In genomic region chr10:110329629-110330028, GRCm38 (mm10) we compare ENCODE assay signal across 17 mouse cellular contexts.
DNase-seq lines count a peak whose midpoint lies in the region; ATAC-seq and TF ChIP-seq lines count a peak whose summit lies in the region.
"Had no signal": no experiment of that assay in that cellular context is flagged by ENCODE, and none has a peak within 500 bp of the region (broad histone marks: within the 10 kb centered on the region; RNA-seq: fewer than 3 reads in every experiment).

No protein-coding gene starts in this region.

- WGBS in forebrain, embryonic 14.5 days, result 23% methylated on average over 5 of the region's 5 CpGs
- WGBS in forebrain, postnatal 0 days, result 21% methylated on average over 5 of the region's 5 CpGs
- 59% methylated on average over 5 of the region's 5 CpGs for WGBS in hindbrain, embryonic 13.5 days
- WGBS in hindbrain, embryonic 14.5 days, result 55% methylated on average over 5 of the region's 5 CpGs
- WGBS in lung, embryonic 14.5 days, result 15% methylated on average over 5 of the region's 5 CpGs

- H3K27me3 ChIP-seq in forebrain, embryonic 14.5 days (replicated peaks; ENCODE audit: control insufficient read depth, insufficient read depth, low read length), result no peaks in the 10 kb centered on the region
- H3K27me3 ChIP-seq in forebrain, postnatal 0 days (ENCODE audit: insufficient read depth, low read length), result no peaks in the 10 kb centered on the region
- no peaks in the 10 kb centered on the region for H3K27me3 ChIP-seq in hindbrain, embryonic 13.5 days
- no peaks in the 10 kb centered on the region for H3K27me3 ChIP-seq in hindbrain, embryonic 14.5 days (ENCODE audit: control insufficient read depth, insufficient read depth, low read length)
- H3K27me3 ChIP-seq in lung, embryonic 14.5 days (ENCODE audit: insufficient read depth, low read length), result no peaks in the 10 kb centered on the region
- H3K27me3 ChIP-seq: forebrain, embryonic 13.5 days; liver, embryonic 12.5 days had no signal

- H3K9me3 ChIP-seq in forebrain, embryonic 14.5 days (replicated peaks; ENCODE audit: control insufficient read depth, low read length), result no peaks in the 10 kb centered on the region
- H3K9me3 ChIP-seq in forebrain, postnatal 0 days (ENCODE audit: low read length), result no peaks in the 10 kb centered on the region
- H3K9me3 ChIP-seq in hindbrain, embryonic 13.5 days, result no peaks in the 10 kb centered on the region
- no peaks in the 10 kb centered on the region for H3K9me3 ChIP-seq in hindbrain, embryonic 14.5 days (ENCODE audit: control insufficient read depth, low read length)
- H3K9me3 ChIP-seq in lung, embryonic 14.5 days (ENCODE audit: low read depth, low read length), result no peaks in the 10 kb centered on the region
- H3K9me3 ChIP-seq: forebrain, embryonic 13.5 days; liver, embryonic 12.5 days had no signal

- TF ChIP-seq CTCF in forebrain, postnatal 0 days (IDR thresholded peaks at IDR 0.05; ENCODE audit: low read depth), result no peak
- TF ChIP-seq CTCF in lung, embryonic 14.5 days (IDR thresholded peaks at IDR 0.05; ENCODE audit: low read depth), result no peak
- TF ChIP-seq CTCF in brain, embryonic 14.5 days (IDR thresholded peaks at IDR 0.05; ENCODE audit: borderline replicate concordance, extremely low read depth, insufficient read depth, insufficient read length), result no peak

- no peaks in the 10 kb centered on the region; the same call in 1 of the 2 replicates for H3K4me1 ChIP-seq in forebrain, embryonic 14.5 days (ENCODE audit: control insufficient read depth, insufficient read depth, low read length)
- H3K4me1 ChIP-seq in forebrain, postnatal 0 days (ENCODE audit: insufficient read depth), result no peaks in the 10 kb centered on the region
- 0 out of 2 replicates have a peak, but pooled peaks cover 6% of the 10 kb centered on the region for H3K4me1 ChIP-seq in hindbrain, embryonic 13.5 days (replicated peaks)
- no peaks in the 10 kb centered on the region for H3K4me1 ChIP-seq in hindbrain, embryonic 14.5 days (replicated peaks; ENCODE audit: control insufficient read depth, insufficient read depth, low read length)
- no peaks in the 10 kb centered on the region for H3K4me1 ChIP-seq in lung, embryonic 14.5 days (ENCODE audit: insufficient read depth)
- H3K4me1 ChIP-seq: liver, embryonic 12.5 days had no signal

- DNase-seq in forebrain, embryonic 14.5 days (ENCODE audit: low spot score), result peak; percentile 69
- no peak for DNase-seq in forebrain, postnatal 0 days
- no peak for DNase-seq in hindbrain, embryonic 14.5 days (ENCODE audit: low spot score)
- DNase-seq in lung, embryonic 14.5 days, result peak; percentile 83
- no peak for DNase-seq in lung, postnatal 25 days (ENCODE audit: low spot score)
- peak; percentile 62 for DNase-seq in brain, embryonic 14.5 days (ENCODE audit: low read depth)
- DNase-seq in cerebellum, adult 11-12 months, result no peak
- DNase-seq: cerebellum, postnatal 14 days; embryo, embryonic 11 days; layer of hippocampus, postnatal 36 days; lung, postnatal 14 days; thymus, postnatal 4 days had no signal

- H3K27ac ChIP-seq in forebrain, embryonic 14.5 days (ENCODE audit: low read depth, low read length), result no peak overlapping the region
- no peak overlapping the region for H3K27ac ChIP-seq in forebrain, postnatal 0 days (ENCODE audit: low read depth, low read length)
- peak overlapping the region; percentile 18; the same call in 1 of the 2 replicates for H3K27ac ChIP-seq in hindbrain, embryonic 13.5 days
- H3K27ac ChIP-seq in hindbrain, embryonic 14.5 days, result no peak overlapping the region
- peak overlapping the region; percentile 63 for H3K27ac ChIP-seq in lung, embryonic 14.5 days (ENCODE audit: low read depth)
- H3K27ac ChIP-seq: forebrain, embryonic 13.5 days; liver, embryonic 12.5 days had no signal

- no peak overlapping the region for H3K9ac ChIP-seq in forebrain, embryonic 14.5 days (ENCODE audit: low read length)
- no peak overlapping the region for H3K9ac ChIP-seq in forebrain, postnatal 0 days
- H3K9ac ChIP-seq in hindbrain, embryonic 13.5 days, result no peak overlapping the region
- no peak overlapping the region for H3K9ac ChIP-seq in hindbrain, embryonic 14.5 days
- H3K9ac ChIP-seq in lung, embryonic 14.5 days, result no peak overlapping the region
- H3K9ac ChIP-seq: forebrain, embryonic 13.5 days; liver, embryonic 12.5 days had no signal

- TF ChIP-seq POLR2A in brain, embryonic 14.5 days (IDR thresholded peaks at IDR 0.05; ENCODE audit: borderline replicate concordance, extremely low read depth, insufficient read depth, insufficient read length, poor library complexity, severe bottlenecking), result no peak

- no peak overlapping the region for H3K4me3 ChIP-seq in forebrain, embryonic 14.5 days (ENCODE audit: low read depth, low read length)
- H3K4me3 ChIP-seq in forebrain, postnatal 0 days (ENCODE audit: low read depth, low read length), result no peak overlapping the region
- no peak overlapping the region for H3K4me3 ChIP-seq in hindbrain, embryonic 13.5 days
- H3K4me3 ChIP-seq in hindbrain, embryonic 14.5 days (replicated peaks; ENCODE audit: low read length), result no peak overlapping the region
- no peak overlapping the region for H3K4me3 ChIP-seq in lung, embryonic 14.5 days (ENCODE audit: low read depth, low read length)
- H3K4me3 ChIP-seq: forebrain, embryonic 13.5 days; liver, embryonic 12.5 days; myocyte had no signal

- no peaks in the 10 kb centered on the region for H3K36me3 ChIP-seq in forebrain, embryonic 14.5 days (ENCODE audit: control insufficient read depth, insufficient read depth, low read length)
- H3K36me3 ChIP-seq in forebrain, postnatal 0 days (ENCODE audit: insufficient read depth), result no peaks in the 10 kb centered on the region
- no peaks in the 10 kb centered on the region for H3K36me3 ChIP-seq in hindbrain, embryonic 13.5 days
- H3K36me3 ChIP-seq in hindbrain, embryonic 14.5 days (replicated peaks; ENCODE audit: control insufficient read depth, insufficient read depth), result no peaks in the 10 kb centered on the region
- H3K36me3 ChIP-seq in lung, embryonic 14.5 days (ENCODE audit: insufficient read depth), result no peaks in the 10 kb centered on the region
- H3K36me3 ChIP-seq: liver, embryonic 12.5 days had no signal

- no peak; the same call in 1 of the 2 replicates for ATAC-seq in forebrain, embryonic 14.5 days
- ATAC-seq in forebrain, postnatal 0 days, result no peak
- no peak for ATAC-seq in hindbrain, embryonic 13.5 days (ENCODE audit: low FRiP score)
- ATAC-seq in hindbrain, embryonic 14.5 days (ENCODE audit: low FRiP score), result no peak
- peak; percentile 61; the same call in 1 of the 2 replicates for ATAC-seq in lung, embryonic 14.5 days (ENCODE audit: insufficient read depth)
- ATAC-seq: forebrain, embryonic 13.5 days; liver, embryonic 12.5 days had no signal

- H3K4me2 ChIP-seq in forebrain, embryonic 14.5 days (ENCODE audit: low read length), result no peak overlapping the region
- H3K4me2 ChIP-seq in forebrain, postnatal 0 days (ENCODE audit: low read depth), result no peak overlapping the region
- no peak overlapping the region for H3K4me2 ChIP-seq in hindbrain, embryonic 13.5 days
- H3K4me2 ChIP-seq in hindbrain, embryonic 14.5 days (replicated peaks), result no peak overlapping the region
- H3K4me2 ChIP-seq in lung, embryonic 14.5 days, result no peak overlapping the region
- H3K4me2 ChIP-seq: forebrain, embryonic 13.5 days; liver, embryonic 12.5 days; midbrain, embryonic 11.5 days had no signal

Comparison
In these comparisons a context has a peak if more than half of its experiments do, and no peak if none do; other contexts are left out.
1. DNase-seq: peak in forebrain, embryonic 14.5 days (single experiment), lung, embryonic 14.5 days (single experiment) and brain, embryonic 14.5 days (single experiment); none in forebrain, postnatal 0 days (single experiment), hindbrain, embryonic 14.5 days (single experiment), lung, postnatal 25 days (single experiment) and cerebellum, adult 11-12 months (single experiment).
2. H3K27ac ChIP-seq: peak in hindbrain, embryonic 13.5 days (single experiment) and lung, embryonic 14.5 days (single experiment); none in forebrain, embryonic 14.5 days (single experiment), forebrain, postnatal 0 days (single experiment) and hindbrain, embryonic 14.5 days (single experiment).